Mouse (Mus musculus) heart, postnatal 0 days (tissue): ENCODE measurements at regions not wholly inside any gene's neighbourhood (a gene's known extent, or its start where the extent isn't known, plus 50 kb on each side); places are given as distances from the start of the nearest gene placed in this dataset.

ENCODE experiments used
- CTCF ChIP-seq: IDR thresholded peaks from 2 replicates; pipeline ENCODE4 v1.5.1; 2016; ENCODE audit warnings: antibody characterized with exemption, control low read depth, low read depth
- EP300 ChIP-seq: IDR thresholded peaks from 2 replicates; pipeline ENCODE4 v1.6.1; 2016; ENCODE audit warnings: antibody characterized with exemption, low read depth

DNA sequence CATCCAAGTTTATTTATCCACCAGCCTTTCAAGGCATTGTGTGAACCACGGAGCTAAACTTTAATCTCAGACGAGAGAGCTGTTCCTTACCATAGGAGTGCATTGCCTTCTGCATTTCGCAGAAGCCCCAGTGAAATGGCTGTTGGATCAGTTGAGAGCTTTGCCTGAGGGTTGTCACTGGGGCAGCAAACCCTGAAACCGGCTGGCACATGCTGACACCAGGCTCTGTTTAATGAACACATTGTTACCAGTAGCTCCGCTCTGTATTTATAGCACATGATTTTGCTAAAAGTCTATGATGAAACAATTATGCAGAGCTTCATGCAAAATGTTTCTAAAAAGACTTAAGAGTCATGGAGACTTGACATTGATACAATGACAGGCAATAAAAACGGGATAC, 61.2 kb upstream of the Cnih3 start:
- TF ChIP-seq CTCF (no peak), EP300 (no peak)
